Mouse (Mus musculus): ENCODE results near the gene Slc28a3. TPM values are rescaled to one million over a fixed set of nuclear protein-coding genes. Genes with fewer than 3 reads are reported as not detected.

Gene Slc28a3
- polyA plus RNA-seq, 1 experiment from 2014 or later: not detected

DNA sequence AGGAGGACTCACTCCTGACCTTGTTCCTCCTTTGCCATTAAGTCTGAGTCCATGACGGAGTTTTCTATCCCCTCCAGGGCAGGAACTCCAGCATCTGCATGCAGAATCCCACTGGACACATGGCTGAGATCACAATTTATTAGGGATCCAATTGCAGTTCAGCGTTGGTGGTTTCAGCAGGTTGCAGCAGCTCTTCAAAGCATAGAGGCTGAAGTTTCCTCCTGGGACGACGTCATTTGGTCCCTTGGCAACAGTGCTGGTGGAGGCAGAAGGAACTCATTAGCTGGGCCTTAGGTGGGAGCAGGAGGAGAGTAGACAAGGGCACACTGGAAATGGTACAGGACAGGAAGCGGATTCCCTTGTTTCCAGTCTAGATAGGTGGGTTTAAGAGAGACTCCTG is 55.1 kb downstream of the Slc28a3 start:
- WGBS: 58% methylated on average over 5 of the region's 5 CpGs
- Histone ChIP-seq H3K27ac (replicated peaks) (no peak overlapping the region), H3K4me1 (peaks cover 4% of the 10 kb centered on the region; the same call in 1 of the 2 replicates), H3K27me3 (replicated peaks; ENCODE audit: low read depth, poor library complexity, severe bottlenecking) (no peaks in the 10 kb centered on the region), H3K9me3 (no peaks in the 10 kb centered on the region), H3K4me3 (no peak overlapping the region), H3K36me3 (replicated peaks) (no peaks in the 10 kb centered on the region)
- peak; percentile 24 for DNase-seq (ENCODE audit: low spot score)

DNA sequence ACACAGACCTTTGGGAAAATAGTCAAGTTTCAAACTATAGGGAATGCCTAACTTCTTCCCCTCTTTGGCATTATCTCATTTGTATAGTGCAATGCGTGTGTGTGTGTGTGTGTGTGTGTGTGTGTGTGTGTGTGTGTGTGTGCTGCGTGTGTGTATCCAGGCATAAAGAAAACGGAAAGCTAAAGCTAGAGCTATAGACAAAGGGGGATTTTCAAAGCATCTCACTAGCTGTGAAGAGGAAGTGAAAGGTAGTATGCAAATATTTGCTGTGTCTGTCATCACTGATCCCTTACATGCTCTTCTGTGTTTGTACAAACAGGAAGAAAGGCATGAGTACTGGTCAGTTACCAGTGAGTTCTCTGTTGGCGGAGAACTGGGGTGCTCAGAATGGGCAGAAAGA is 58.8 kb downstream of the Slc28a3 start:
- WGBS: 68% methylated on average over 4 of the region's 4 CpGs
- no peak for DNase-seq (ENCODE audit: low spot score)
- no peak overlapping the region for H3K27ac ChIP-seq (replicated peaks)

DNA sequence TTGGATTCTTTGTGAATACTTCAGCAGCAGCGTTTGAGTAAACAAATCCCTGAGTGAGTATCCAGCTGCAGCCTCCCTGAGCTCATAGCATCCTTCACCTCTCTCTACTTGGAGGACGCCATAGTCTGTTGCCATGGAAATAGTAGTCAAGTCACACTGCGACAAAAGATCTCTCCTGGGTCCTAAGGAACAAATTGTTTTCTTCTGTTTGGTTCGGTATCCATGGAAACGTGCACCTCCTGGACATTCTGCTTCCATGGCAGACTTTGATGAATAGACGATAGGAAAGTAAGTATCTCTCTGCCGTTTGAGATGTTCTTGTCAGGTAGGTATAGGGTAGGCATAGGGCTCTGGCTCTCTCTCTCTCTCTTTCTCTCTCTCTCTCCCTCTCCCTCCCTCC is 63.1 kb downstream of the Slc28a3 start:
- Histone ChIP-seq H3K27ac (replicated peaks) (no peak overlapping the region), H3K9me3 (no peaks in the 10 kb centered on the region), H3K4me1 (peaks cover 31% of the 10 kb centered on the region), H3K27me3 (replicated peaks; ENCODE audit: low read depth, poor library complexity, severe bottlenecking) (no peaks in the 10 kb centered on the region), H3K4me3 (no peak overlapping the region), H3K36me3 (replicated peaks) (no peaks in the 10 kb centered on the region)
- DNase-seq (ENCODE audit: low spot score): peak; percentile 21
- 40% methylated on average over 7 of the region's 7 CpGs for WGBS

More for the DNA sequence above, 58.8 kb downstream of the Slc28a3 start:
- H3K36me3 ChIP-seq (replicated peaks): no peaks in the 10 kb centered on the region
- H3K4me3 ChIP-seq: no peak overlapping the region
- H3K27me3 ChIP-seq (replicated peaks; ENCODE audit: low read depth, poor library complexity, severe bottlenecking): no peaks in the 10 kb centered on the region
- peaks cover 16% of the 10 kb centered on the region for H3K4me1 ChIP-seq
- no peaks in the 10 kb centered on the region for H3K9me3 ChIP-seq

- Histone ChIP-seq H3K27ac (replicated peaks) (no peak overlapping the region), H3K4me1 (peaks cover 36% of the 10 kb centered on the region), H3K4me3 (no peak overlapping the region), H3K36me3 (replicated peaks) (no peaks in the 10 kb centered on the region), H3K27me3 (replicated peaks; ENCODE audit: low read depth, poor library complexity, severe bottlenecking) (no peaks in the 10 kb centered on the region), H3K9me3 (no peaks in the 10 kb centered on the region)
- 63% methylated on average over 12 of the region's 12 CpGs for WGBS
- no peak for DNase-seq (ENCODE audit: low spot score)
These were observed 66.8 kb downstream of the Slc28a3 start for GRCm38 (mm10) chr13:58543688-58544408.

DNA sequence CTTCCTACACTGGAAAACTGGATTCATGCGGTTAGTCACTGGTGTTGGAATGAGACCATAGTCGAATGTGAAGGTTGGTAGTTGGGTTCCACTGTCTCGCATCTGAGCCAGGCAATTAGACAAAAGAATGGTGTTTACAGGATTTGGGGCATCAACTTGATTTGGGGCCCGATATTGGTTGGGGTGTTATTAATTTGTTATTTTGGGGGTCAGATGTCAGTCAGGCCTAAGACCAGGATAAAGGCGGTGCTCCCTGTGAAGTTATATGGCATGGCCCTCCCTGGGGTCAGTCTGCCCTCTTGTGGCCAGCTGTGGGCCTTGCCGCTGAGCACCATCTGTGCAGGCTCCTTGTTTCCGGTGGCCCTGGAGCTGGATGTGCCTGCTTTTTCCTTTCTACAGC is 67.6 kb downstream of the Slc28a3 start:
- H3K4me3 ChIP-seq: no peak overlapping the region
- no peak overlapping the region; the same call in 1 of the 2 replicates for H3K27ac ChIP-seq (replicated peaks)
- DNase-seq (ENCODE audit: low spot score): peak; percentile 86
- no peaks in the 10 kb centered on the region for H3K36me3 ChIP-seq (replicated peaks)
- no peaks in the 10 kb centered on the region for H3K27me3 ChIP-seq (replicated peaks; ENCODE audit: low read depth, poor library complexity, severe bottlenecking)
- H3K9me3 ChIP-seq: no peaks in the 10 kb centered on the region
- peaks cover 38% of the 10 kb centered on the region for H3K4me1 ChIP-seq
- WGBS: 40% methylated on average over 7 of the region's 7 CpGs

DNA sequence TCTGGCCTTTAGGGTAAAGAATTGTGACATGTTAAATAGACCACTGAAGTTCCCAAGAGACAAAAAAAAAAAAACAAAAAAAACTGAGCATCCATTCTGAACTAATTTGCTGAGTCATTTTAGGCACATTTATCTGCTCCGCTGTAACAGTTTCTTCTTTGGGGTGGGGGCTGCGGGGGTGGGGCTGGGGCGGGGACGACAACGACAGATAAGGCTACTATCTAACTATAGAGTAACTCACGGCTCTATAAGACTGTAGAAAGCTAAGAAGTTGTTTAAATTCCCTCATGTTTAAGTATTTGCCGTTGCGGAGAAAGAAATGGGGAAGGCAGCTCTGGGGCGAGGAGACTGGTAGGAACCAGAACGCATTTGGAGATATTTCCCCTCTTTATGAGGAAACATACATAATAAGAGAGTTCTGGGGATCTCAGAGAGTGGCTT is 68.1 kb downstream of the Slc28a3 start:
- H3K27ac ChIP-seq (replicated peaks): no peak overlapping the region
- H3K4me3 ChIP-seq: no peak overlapping the region
- no peaks in the 10 kb centered on the region for H3K27me3 ChIP-seq (replicated peaks; ENCODE audit: low read depth, poor library complexity, severe bottlenecking)
- no peaks in the 10 kb centered on the region for H3K9me3 ChIP-seq
- 84% methylated on average over 10 of the region's 10 CpGs for WGBS
- peaks cover 40% of the 10 kb centered on the region for H3K4me1 ChIP-seq
- H3K36me3 ChIP-seq (replicated peaks): no peaks in the 10 kb centered on the region
- no peak for DNase-seq (ENCODE audit: low spot score)

DNA sequence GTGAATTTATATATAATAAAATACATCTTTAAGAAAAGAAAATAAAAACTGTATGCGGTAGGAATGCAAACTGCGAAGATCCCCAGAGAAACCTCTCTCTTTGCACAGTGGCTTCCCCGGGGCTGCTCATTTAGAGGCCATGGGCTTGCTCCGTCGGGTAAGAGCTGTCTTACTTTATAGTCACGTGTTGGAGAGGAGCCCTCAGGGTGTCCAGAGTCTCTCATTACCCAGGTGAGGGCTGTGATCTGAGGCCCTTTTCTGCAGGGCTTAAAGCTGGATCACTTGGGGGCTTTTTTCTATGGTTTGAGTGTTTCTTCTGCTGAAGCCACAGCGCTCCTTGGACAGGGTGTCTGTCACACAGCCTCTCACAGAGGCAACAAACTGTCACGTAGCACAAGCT is 68.5 kb downstream of the Slc28a3 start:
- DNase-seq (ENCODE audit: low spot score): no peak
- no peak overlapping the region for H3K4me3 ChIP-seq
- no peak overlapping the region for H3K27ac ChIP-seq (replicated peaks)
- no peaks in the 10 kb centered on the region for H3K27me3 ChIP-seq (replicated peaks; ENCODE audit: low read depth, poor library complexity, severe bottlenecking)
- 68% methylated on average over 8 of the region's 8 CpGs for WGBS
- H3K36me3 ChIP-seq (replicated peaks): no peaks in the 10 kb centered on the region
- H3K9me3 ChIP-seq: no peaks in the 10 kb centered on the region
- peaks cover 36% of the 10 kb centered on the region for H3K4me1 ChIP-seq

- Histone ChIP-seq H3K36me3 (replicated peaks) (no peaks in the 10 kb centered on the region), H3K4me3 (no peak overlapping the region), H3K27me3 (replicated peaks; ENCODE audit: low read depth, poor library complexity, severe bottlenecking) (no peaks in the 10 kb centered on the region), H3K4me1 (peaks cover 33% of the 10 kb centered on the region), H3K9me3 (no peaks in the 10 kb centered on the region), H3K27ac (replicated peaks) (no peak overlapping the region)
- 85% methylated on average over 4 of the region's 4 CpGs for WGBS
- no peak for DNase-seq (ENCODE audit: low spot score)
These were observed 69.1 kb downstream of the Slc28a3 start for GRCm38 (mm10) chr13:58541620-58542019.

GRCm38 (mm10) chr13:58538966-58539365 is 71.7 kb downstream of the Slc28a3 start:
- Histone ChIP-seq H3K27me3 (replicated peaks; ENCODE audit: low read depth, poor library complexity, severe bottlenecking) (no peaks in the 10 kb centered on the region), H3K4me1 (peaks cover 28% of the 10 kb centered on the region), H3K9me3 (no peaks in the 10 kb centered on the region), H3K36me3 (replicated peaks) (no peaks in the 10 kb centered on the region), H3K27ac (replicated peaks) (no peak overlapping the region), H3K4me3 (no peak overlapping the region)
- WGBS: 70% methylated on average over 7 of the region's 7 CpGs
- no peak for DNase-seq (ENCODE audit: low spot score)

DNA sequence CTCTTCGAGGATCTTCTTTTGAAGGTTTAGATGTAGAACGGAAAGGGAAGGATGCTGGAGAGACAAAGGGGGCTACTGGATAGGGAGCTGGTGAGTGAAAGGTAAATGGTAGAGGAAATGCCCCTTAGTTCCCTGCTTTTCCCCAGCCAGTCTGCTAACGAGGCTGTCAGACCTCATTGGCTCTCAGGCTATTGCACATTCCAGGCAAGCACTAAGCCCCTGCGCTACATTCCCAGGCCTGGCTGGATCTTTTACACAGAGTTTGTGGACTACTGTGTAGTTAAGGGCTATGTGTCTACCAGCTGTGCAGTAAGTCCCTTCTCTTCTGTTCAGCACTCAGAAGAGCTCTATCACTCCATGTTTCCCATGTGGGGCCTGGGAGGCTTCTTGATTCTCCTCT is 72.3 kb downstream of the Slc28a3 start:
- peak; percentile 56 for DNase-seq (ENCODE audit: low spot score)
- no peak overlapping the region for H3K4me3 ChIP-seq
- H3K27me3 ChIP-seq (replicated peaks; ENCODE audit: low read depth, poor library complexity, severe bottlenecking): no peaks in the 10 kb centered on the region
- 43% methylated on average over 4 of the region's 4 CpGs for WGBS
- H3K9me3 ChIP-seq: no peaks in the 10 kb centered on the region
- H3K27ac ChIP-seq (replicated peaks): no peak overlapping the region; the same call in 1 of the 2 replicates
- peaks cover 22% of the 10 kb centered on the region for H3K4me1 ChIP-seq
- H3K36me3 ChIP-seq (replicated peaks): no peaks in the 10 kb centered on the region

DNA sequence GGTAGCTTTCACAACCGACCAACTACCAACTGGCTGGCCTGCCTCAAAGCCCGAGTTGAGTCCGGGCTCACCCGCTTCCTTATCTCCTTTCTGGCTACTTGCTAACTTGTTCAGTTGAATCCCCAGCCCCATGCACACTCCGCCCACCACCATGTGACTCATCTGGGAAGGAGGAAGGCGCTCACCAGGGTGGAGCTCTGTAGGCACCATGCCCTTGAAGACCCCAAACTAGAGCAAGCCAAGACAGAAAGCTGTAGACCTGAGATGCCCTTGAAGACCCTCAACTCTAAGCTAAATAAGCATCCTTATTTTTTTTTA is 72.8 kb downstream of the Slc28a3 start:
- Histone ChIP-seq H3K27ac (replicated peaks) (no peak overlapping the region), H3K4me3 (no peak overlapping the region), H3K4me1 (peaks cover 17% of the 10 kb centered on the region; the same call in 1 of the 2 replicates), H3K36me3 (replicated peaks) (no peaks in the 10 kb centered on the region), H3K9me3 (no peaks in the 10 kb centered on the region), H3K27me3 (replicated peaks; ENCODE audit: low read depth, poor library complexity, severe bottlenecking) (no peaks in the 10 kb centered on the region)
- 80% methylated on average over 6 of the region's 6 CpGs for whole genome bisulfite sequencing
- no peak for DNase-seq (ENCODE audit: low spot score)

- Histone ChIP-seq H3K36me3 (replicated peaks) (no peaks in the 10 kb centered on the region), H3K9me3 (no peaks in the 10 kb centered on the region), H3K4me3 (no peak overlapping the region), H3K27me3 (replicated peaks; ENCODE audit: low read depth, poor library complexity, severe bottlenecking) (no peaks in the 10 kb centered on the region), H3K27ac (replicated peaks) (no peak overlapping the region), H3K4me1 (peaks cover 15% of the 10 kb centered on the region; the same call in 1 of the 2 replicates)
- WGBS: 92% methylated on average over 6 of the region's 6 CpGs
- no peak for DNase-seq (ENCODE audit: low spot score)
These were observed 73.3 kb downstream of the Slc28a3 start for GRCm38 (mm10) chr13:58537232-58537915.

All from embryonic facial prominence, embryonic 10.5 days (tissue).